Mouse (Mus musculus) liver, embryonic 14.5 days (tissue): ENCODE measurements around the gene Gal3st1.

ENCODE experiments used
- CTCF ChIP-seq: IDR thresholded peaks from 2 replicates; pipeline ENCODE4 v1.5.1; 2016; ENCODE audit warnings: antibody characterized with exemption, low read depth, control low read depth
- EP300 ChIP-seq: IDR thresholded peaks from 2 replicates; pipeline ENCODE4 v1.6.1; 2016; ENCODE audit warnings: antibody characterized with exemption, low read depth

- TF ChIP-seq CTCF (no peak), EP300 (no peak)
Observed at GRCm38 (mm10) chr11:3933756-3934285, 49.6 kb upstream of the Gal3st1 start.
